Mouse (Mus musculus) heart, embryonic 13.5 days (tissue): ENCODE data around the gene Olfr1164. TPM values are rescaled to one million over a fixed set of nuclear protein-coding genes. Genes with fewer than 3 reads are reported as not detected.

ENCODE experiments used
- ATAC-seq: fragments of 200-750 bp; cut with Nextera tagmentation; 2 replicates; pipeline ENCODE4 v1.8.0; 2017; ENCODE audit warnings: moderate TSS enrichment; ENCODE audit not compliant: insufficient number of reproducible peaks, low FRiP score, low TSS enrichment; ENCODE audit errors: extremely low read depth
- H3K27ac ChIP-seq: fragments of 300-500 bp; sonication (generic); replicated peaks from 2 replicates; pipeline ENCODE4 v1.5.1; 2015; ENCODE audit warnings: moderate library complexity, mild to moderate bottlenecking, inconsistent platforms
- H3K27me3 ChIP-seq: fragments of 300-500 bp; sonication (generic); replicated peaks from 2 replicates; pipeline ENCODE4 v1.6.1; 2015; ENCODE audit warnings: mild to moderate bottlenecking, inconsistent platforms
- H3K36me3 ChIP-seq: fragments of 300-500 bp; sonication (generic); 2 replicates; pipeline ENCODE4 v1.6.1; 2015; ENCODE audit warnings: mild to moderate bottlenecking, inconsistent platforms
- H3K4me1 ChIP-seq: fragments of 300-500 bp; sonication (generic); 2 replicates; pipeline ENCODE4 v1.6.1; 2015; ENCODE audit warnings: inconsistent platforms
- H3K4me2 ChIP-seq: fragments of 300-500 bp; sonication (generic); 2 replicates; pipeline ENCODE4 v1.6.1; 2015; ENCODE audit warnings: inconsistent platforms, mild to moderate bottlenecking, moderate library complexity
- H3K4me3 ChIP-seq: fragments of 300-500 bp; sonication (generic); 2 replicates; pipeline ENCODE4 v1.5.1; 2015; ENCODE audit warnings: moderate library complexity, mild to moderate bottlenecking, inconsistent platforms
- H3K9ac ChIP-seq: fragments of 300-500 bp; sonication (generic); 2 replicates; pipeline ENCODE4 v1.6.1; 2015; ENCODE audit warnings: inconsistent platforms, mild to moderate bottlenecking, moderate library complexity
- H3K9me3 ChIP-seq: fragments of 300-500 bp; sonication (generic); 2 replicates; pipeline ENCODE4 v1.6.1; 2016; ENCODE audit warnings: inconsistent platforms
- WGBS: fragments of 180-500 bp; shearing (Covaris S2); methylation state at CpG from one replicate; pipeline ENCODE4 v1.1.7; 2015; ENCODE audit warnings: mixed read lengths; 5-methylcytosine and 5-hydroxymethylcytosine counted together
- polyA plus RNA-seq: library from polyadenylated mRNA; unstranded; fragments of >200 nt; fragmentation: Nextera tagmentation; extraction: Ambion mirVana; gene quantifications from 2 replicates; pipeline ENCODE4 v1.2.1, GENCODE M21; 2015

Olfr1164 gene
- polyA plus RNA-seq = not detected in 2 replicates

DNA sequence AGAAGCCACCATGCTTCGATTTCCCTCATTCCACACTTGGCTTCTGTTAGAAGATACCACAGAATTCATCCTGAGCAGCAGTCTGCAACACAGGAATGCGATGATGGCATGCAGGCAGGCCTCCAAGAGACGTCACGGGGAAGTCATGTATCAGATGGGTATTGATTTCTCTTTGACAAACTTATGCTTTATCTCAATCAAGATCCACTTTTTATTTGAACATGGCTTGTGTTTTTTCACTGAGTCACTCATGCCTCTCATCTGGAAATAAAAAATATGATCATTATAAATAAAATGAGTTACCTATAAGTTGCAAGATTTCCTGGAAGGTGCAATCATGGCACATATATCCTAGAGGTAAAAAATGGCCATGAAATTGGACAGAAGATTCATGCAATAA, at the start of gene Olfr1164:
TSS of gene Olfr1164 (minus strand) at position 101 of the 400 bp plus-strand sequence.
- H3K4me1 ChIP-seq = no peaks in the 10 kb centered on the region
- H3K27ac ChIP-seq = no peak within 1 kb of the TSS
- no peak within 1 kb of the TSS for H3K4me2 ChIP-seq
- H3K27me3 ChIP-seq = no peaks in the 10 kb centered on the region
- H3K36me3 ChIP-seq = no peaks in the 10 kb centered on the region
- no peak within 1 kb of the TSS for H3K4me3 ChIP-seq
- no peak within 1 kb of the TSS for H3K9ac ChIP-seq
- 58% methylated on average over 4 of the region's 4 CpGs for WGBS
- no peak for ATAC-seq
- H3K9me3 ChIP-seq = no peaks in the 10 kb centered on the region

DNA sequence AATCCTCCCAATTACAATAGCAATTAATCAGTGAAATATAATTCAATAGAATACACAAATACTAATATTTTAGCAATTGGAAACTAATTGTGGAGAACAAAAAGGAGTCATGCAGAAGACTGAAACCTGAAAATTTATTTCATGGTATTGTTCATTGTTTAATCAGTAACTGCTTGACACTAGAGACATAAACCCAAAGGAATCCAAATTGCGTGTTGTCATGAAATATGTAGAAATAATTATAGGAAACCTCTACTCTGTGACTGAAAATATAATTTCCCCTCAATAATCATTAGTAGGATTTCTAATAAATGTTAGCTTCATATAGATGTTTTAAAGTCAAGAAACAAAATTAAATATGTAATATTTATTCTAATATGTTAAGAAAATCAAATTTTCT, 34.4 kb upstream of the Olfr1164 start, which contains the start of gene Olfr1166:
TSS of gene Olfr1166 (minus strand) at position 101 of the 400 bp plus-strand sequence.
- Histone ChIP-seq H3K9me3 (no peaks in the 10 kb centered on the region), H3K4me2 (no peak within 1 kb of the TSS), H3K27me3 (no peaks in the 10 kb centered on the region), H3K9ac (no peak within 1 kb of the TSS), H3K4me1 (no peaks in the 10 kb centered on the region), H3K27ac (no peak within 1 kb of the TSS), H3K4me3 (no peak within 1 kb of the TSS), H3K36me3 (no peaks in the 10 kb centered on the region)
- no peak for ATAC-seq
- WGBS = 85% methylated on average over 1 of the region's 1 CpGs

GRCm38 (mm10) chr2:88071730-88072129, 22.0 kb downstream of the Olfr1164 start, which contains the start of gene Olfr1163:
TSS of gene Olfr1163 (minus strand) at chr2:88071830.
- Histone ChIP-seq H3K9me3 (no peaks in the 10 kb centered on the region), H3K4me2 (no peak within 1 kb of the TSS), H3K4me3 (no peak within 1 kb of the TSS), H3K27me3 (no peaks in the 10 kb centered on the region), H3K27ac (no peak within 1 kb of the TSS), H3K36me3 (no peaks in the 10 kb centered on the region), H3K4me1 (no peaks in the 10 kb centered on the region), H3K9ac (no peak within 1 kb of the TSS)
- no peak for ATAC-seq

DNA sequence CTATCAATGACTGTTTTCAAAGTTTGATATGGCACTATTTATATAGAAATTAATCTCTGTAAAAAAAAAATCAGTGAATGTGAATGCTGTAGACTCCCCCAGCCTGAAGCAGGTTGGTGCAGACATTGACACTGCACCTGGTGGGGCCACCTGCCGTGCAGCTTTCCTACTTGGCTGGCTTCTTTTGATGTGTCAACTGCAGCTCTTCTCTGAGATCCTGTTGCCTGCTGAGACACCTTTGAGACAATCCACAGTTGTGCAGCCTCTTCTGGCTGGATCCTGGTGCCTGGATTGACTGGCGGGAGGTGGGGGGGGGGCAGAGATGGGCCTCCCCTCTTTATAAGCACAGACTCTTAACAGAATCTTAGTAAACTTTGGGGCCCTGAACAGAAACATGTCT, 30.2 kb downstream of the Olfr1164 start:
- H3K27me3 ChIP-seq = no peaks in the 10 kb centered on the region
- 79% methylated on average over 2 of the region's 2 CpGs for WGBS

GRCm38 (mm10) chr2:88051029-88051428, 42.7 kb downstream of the Olfr1164 start, which contains the start of gene Olfr1162:
TSS of gene Olfr1162 (minus strand) at chr2:88051129.
- H3K4me3 ChIP-seq = no peak within 1 kb of the TSS
- H3K27ac ChIP-seq = no peak within 1 kb of the TSS
- H3K4me2 ChIP-seq = no peak within 1 kb of the TSS
- H3K36me3 ChIP-seq = no peaks in the 10 kb centered on the region
- ATAC-seq = no peak
- H3K27me3 ChIP-seq = no peaks in the 10 kb centered on the region
- no peaks in the 10 kb centered on the region for H3K9me3 ChIP-seq
- H3K9ac ChIP-seq = no peak within 1 kb of the TSS
- 82% methylated on average over 1 of the region's 1 CpGs for WGBS
- H3K4me1 ChIP-seq = no peaks in the 10 kb centered on the region

More for the DNA sequence above, 30.2 kb downstream of the Olfr1164 start:
- Histone ChIP-seq H3K27ac (no peak overlapping the region), H3K4me2 (no peak overlapping the region), H3K9me3 (no peaks in the 10 kb centered on the region), H3K4me3 (no peak overlapping the region), H3K36me3 (no peaks in the 10 kb centered on the region), H3K9ac (no peak overlapping the region), H3K4me1 (no peaks in the 10 kb centered on the region)
- no peak for ATAC-seq

Other genes with a start within 250 kb of the Olfr1164 start
- not detected in 2 replicates for gene Olfr1150-ps1, start 250.0 kb downstream of the Olfr1164 start, polyA plus RNA-seq
- gene Olfr1151, start 238.1 kb downstream of the Olfr1164 start, polyA plus RNA-seq = not detected in 2 replicates
- gene Olfr1152, start 227.5 kb downstream of the Olfr1164 start, polyA plus RNA-seq = not detected in 2 replicates
- not detected in 2 replicates for gene Olfr1153, start 199.0 kb downstream of the Olfr1164 start, polyA plus RNA-seq
- gene Olfr1154, start 188.8 kb downstream of the Olfr1164 start, polyA plus RNA-seq = not detected in 2 replicates
- gene Olfr1155, start 148.8 kb downstream of the Olfr1164 start, polyA plus RNA-seq = not detected in 2 replicates
- not detected in 2 replicates for gene Olfr1156, start 140.9 kb downstream of the Olfr1164 start, polyA plus RNA-seq
- gene Olfr1157, start 125.7 kb downstream of the Olfr1164 start, polyA plus RNA-seq = not detected in 2 replicates
- not detected in 2 replicates for gene Olfr74, start 119.3 kb downstream of the Olfr1164 start, polyA plus RNA-seq
- not detected in 2 replicates for gene Olfr1158, start 103.9 kb downstream of the Olfr1164 start, polyA plus RNA-seq
- not detected in 2 replicates for gene Olfr1160, start 85.7 kb downstream of the Olfr1164 start, polyA plus RNA-seq
- not detected in 2 replicates for gene Olfr1161, start 71.2 kb downstream of the Olfr1164 start, polyA plus RNA-seq
- not detected in 2 replicates for gene Olfr73, start 56.3 kb downstream of the Olfr1164 start, polyA plus RNA-seq
- not detected in 2 replicates for gene Olfr1162, start 42.8 kb downstream of the Olfr1164 start, polyA plus RNA-seq
- not detected in 2 replicates for gene Olfr1163, start 22.1 kb downstream of the Olfr1164 start, polyA plus RNA-seq
- gene Olfr1166, start 34.3 kb upstream of the Olfr1164 start, polyA plus RNA-seq = not detected in 2 replicates
- not detected in 2 replicates for gene Olfr1167, start 61.2 kb upstream of the Olfr1164 start, polyA plus RNA-seq
- not detected in 2 replicates for gene Olfr1168, start 87.9 kb upstream of the Olfr1164 start, polyA plus RNA-seq
- not detected in 2 replicates for gene Olfr1170, start 134.4 kb upstream of the Olfr1164 start, polyA plus RNA-seq
- gene Olfr1173, start 185.9 kb upstream of the Olfr1164 start, polyA plus RNA-seq = not detected in 2 replicates
- not detected in 2 replicates for gene Olfr1174-ps, start 221.2 kb upstream of the Olfr1164 start, polyA plus RNA-seq
- gene Olfr1175-ps, start 233.2 kb upstream of the Olfr1164 start, polyA plus RNA-seq = not detected in 2 replicates
- gene Olfr1176, start 242.8 kb upstream of the Olfr1164 start, polyA plus RNA-seq = not detected in 2 replicates